ENCODE assay signal across 7 mouse cellular contexts in genomic region chr19:46600371-46600770, GRCm38 (mm10). TPM values are rescaled to one million over a fixed set of nuclear protein-coding genes. Genes with fewer than 3 reads are reported as not detected.
DNase-seq lines count a peak whose midpoint lies in the region; ATAC-seq and TF ChIP-seq lines count a peak whose summit lies in the region.

No protein-coding gene starts in this region.

- H3K9ac ChIP-seq in intestine, postnatal 0 days (ENCODE audit: low read depth, low read length) = peak overlapping the region; percentile 77; the same call in 1 of the 2 replicates
- H3K9ac ChIP-seq in stomach, embryonic 15.5 days = no peak overlapping the region

- TF ChIP-seq CTCF in intestine, postnatal 0 days (IDR thresholded peaks at IDR 0.05; ENCODE audit: low read depth) = no peak

- 44% methylated on average over 4 of the region's 4 CpGs for WGBS in intestine, postnatal 0 days
- 64% methylated on average over 4 of the region's 4 CpGs for WGBS in stomach, embryonic 15.5 days

- H3K27ac ChIP-seq in intestine, postnatal 0 days (ENCODE audit: low read depth, low read length) = no peak overlapping the region
- no peak overlapping the region for H3K27ac ChIP-seq in stomach, embryonic 15.5 days

- no peak for ATAC-seq in intestine, postnatal 0 days
- no peak for ATAC-seq in stomach, embryonic 15.5 days (ENCODE audit: insufficient read depth, low FRiP score, low read depth)
- no peak for ATAC-seq in erythroid progenitor cell, adult 5-6 weeks (replicated peaks; ENCODE audit: low FRiP score, poor library complexity, severe bottlenecking)

- no peaks in the 10 kb centered on the region for H3K9me3 ChIP-seq in intestine, postnatal 0 days (ENCODE audit: control insufficient read depth)
- no peaks in the 10 kb centered on the region for H3K9me3 ChIP-seq in stomach, embryonic 15.5 days

- H3K4me1 ChIP-seq in intestine, postnatal 0 days (replicated peaks; ENCODE audit: control insufficient read depth, insufficient read depth, low read length) = no peaks in the 10 kb centered on the region
- peaks cover 7% of the 10 kb centered on the region; the same call in 1 of the 2 replicates for H3K4me1 ChIP-seq in stomach, embryonic 15.5 days

- peak overlapping the region; percentile 76 for H3K4me2 ChIP-seq in intestine, postnatal 0 days (replicated peaks; ENCODE audit: low read depth)
- H3K4me2 ChIP-seq in stomach, embryonic 15.5 days = peak overlapping the region; percentile 69

- H3K27me3 ChIP-seq in intestine, postnatal 0 days (replicated peaks; ENCODE audit: control insufficient read depth, insufficient read depth, low read length) = no peaks in the 10 kb centered on the region
- H3K27me3 ChIP-seq in stomach, embryonic 15.5 days (replicated peaks) = no peaks in the 10 kb centered on the region

- peak overlapping the region; percentile 95; the same call in 1 of the 2 replicates for H3K4me3 ChIP-seq in intestine, postnatal 0 days (ENCODE audit: low read depth, low read length)
- H3K4me3 ChIP-seq in stomach, embryonic 15.5 days (replicated peaks) = peak overlapping the region; percentile 97

- peaks cover 11% of the 10 kb centered on the region for H3K36me3 ChIP-seq in intestine, postnatal 0 days (ENCODE audit: control insufficient read depth, insufficient read depth)
- H3K36me3 ChIP-seq in stomach, embryonic 15.5 days = no peaks in the 10 kb centered on the region; the same call in 1 of the 2 replicates

- peak; percentile 22 for DNase-seq in lung, postnatal 36 days
- no peak for DNase-seq in lung, postnatal 25 days (ENCODE audit: low spot score)
- peak; percentile 75 for DNase-seq in fibroblast of lung, adult 2 months (ENCODE audit: low read depth)
- DNase-seq in ovary, postnatal 10 days (ENCODE audit: low spot score) = no peak

RNA-seq across cellular contexts. Expression of gene Wbp1l, which starts 1.5 kb away (rescaled TPM):
- 33.1 and 35.2 TPM in 2 replicates for polyA plus RNA-seq in intestine, postnatal 0 days (2015; fragmentation: Nextera tagmentation; extraction: Ambion mirVana)
- 40.4 and 42.8 TPM in 2 replicates for polyA plus RNA-seq in stomach, embryonic 15.5 days (2015; fragmentation: Nextera tagmentation; extraction: Ambion mirVana)
- total RNA-seq in erythroid progenitor cell, adult 5-6 weeks (2015; ENCODE audit: low replicate concordance) = 5.0 and 8.8 TPM in 2 replicates
- 6.7 and 9.2 TPM in 2 replicates for total RNA-seq in erythroid progenitor cell, adult 5-6 weeks (2017; ENCODE audit: low replicate concordance)

RNA-seq across cellular contexts. Expression of gene Sfxn2, which starts 27.2 kb away (rescaled TPM):
- polyA plus RNA-seq in intestine, postnatal 0 days (2015; fragmentation: Nextera tagmentation; extraction: Ambion mirVana) = 5.2 and 6.2 TPM in 2 replicates
- polyA plus RNA-seq in stomach, embryonic 15.5 days (2015; fragmentation: Nextera tagmentation; extraction: Ambion mirVana) = 21.9 and 23.8 TPM in 2 replicates
- 0.72 and 19.3 TPM in 2 replicates for total RNA-seq in erythroid progenitor cell, adult 5-6 weeks (2015; ENCODE audit: low replicate concordance)
- 0.98 and 5.8 TPM in 2 replicates for total RNA-seq in erythroid progenitor cell, adult 5-6 weeks (2017; ENCODE audit: low replicate concordance)

RNA-seq across cellular contexts. Expression of gene Arl3, which starts 27.4 kb away (rescaled TPM):
- polyA plus RNA-seq in intestine, postnatal 0 days (2015; fragmentation: Nextera tagmentation; extraction: Ambion mirVana) = 21.1 and 25.6 TPM in 2 replicates
- polyA plus RNA-seq in stomach, embryonic 15.5 days (2015; fragmentation: Nextera tagmentation; extraction: Ambion mirVana) = 98.2 and 103 TPM in 2 replicates
- total RNA-seq in erythroid progenitor cell, adult 5-6 weeks (2015; ENCODE audit: low replicate concordance) = 4.6 and 15.1 TPM in 2 replicates
- 6.7 and 24.4 TPM in 2 replicates for total RNA-seq in erythroid progenitor cell, adult 5-6 weeks (2017; ENCODE audit: low replicate concordance)

Comparison
In these comparisons a context has a peak if more than half of its experiments do, and no peak if none do; other contexts are left out.
1. DNase-seq: peak in lung, postnatal 36 days (single experiment) and fibroblast of lung, adult 2 months (single experiment); none in lung, postnatal 25 days (single experiment) and ovary, postnatal 10 days (single experiment).